Mouse (Mus musculus): Measurements from ENCODE around the gene Thap3. TPM values are rescaled to one million over a fixed set of nuclear protein-coding genes. Genes with fewer than 3 reads are reported as not detected.

The Thap3 gene
- polyA plus RNA-seq, 1 experiment, result 72.0 TPM

DNA sequence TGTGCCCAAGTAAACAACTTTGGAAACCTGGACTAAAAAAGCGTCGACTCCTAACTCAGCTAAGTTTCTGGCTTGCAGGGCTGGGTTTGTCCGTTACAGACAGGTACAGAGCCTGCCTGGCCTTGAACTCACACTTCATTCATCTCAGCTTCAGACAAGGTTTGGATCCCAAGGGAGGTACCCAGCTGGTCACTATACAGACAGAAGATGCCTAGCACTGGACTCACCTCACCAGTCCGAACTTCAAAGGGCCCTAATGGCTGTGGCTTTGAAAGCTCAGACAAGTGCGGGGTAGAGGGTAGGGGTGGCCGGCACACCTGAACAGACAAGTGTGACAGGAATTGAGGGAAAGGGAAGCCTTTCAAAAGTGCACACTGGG lies 302 bp upstream of the Thap3 start:
- Histone ChIP-seq H3K36me3 (ENCODE audit: control insufficient read depth, insufficient read depth, low read length) (peaks cover 9% of the 10 kb centered on the region; the same call in 1 of the 2 replicates), H3K27ac (ENCODE audit: control insufficient read depth, insufficient read depth, low read length) (no peak overlapping the region), H3K27me3 (ENCODE audit: control insufficient read depth, insufficient read depth, low read length) (no peaks in the 10 kb centered on the region), H3K4me3 (ENCODE audit: control insufficient read depth, insufficient read depth, low read length) (peak overlapping the region; percentile 90; the same call in 1 of the 2 replicates), H3K4me1 (replicated peaks; ENCODE audit: control insufficient read depth, insufficient read depth, low read length) (peaks cover 29% of the 10 kb centered on the region)
- DNase-seq, result no peak
- TF ChIP-seq CTCF (IDR thresholded peaks at IDR 0.05; ENCODE audit: borderline replicate concordance, control insufficient read depth, extremely low read depth, insufficient read depth, low read length, poor library complexity) (no peak), POLR2A (IDR thresholded peaks at IDR 0.05; ENCODE audit: control insufficient read depth, extremely low read depth, insufficient read depth, low read length, poor library complexity) (no peak)
- WGBS, result 51% methylated on average over 6 of the region's 6 CpGs

DNA sequence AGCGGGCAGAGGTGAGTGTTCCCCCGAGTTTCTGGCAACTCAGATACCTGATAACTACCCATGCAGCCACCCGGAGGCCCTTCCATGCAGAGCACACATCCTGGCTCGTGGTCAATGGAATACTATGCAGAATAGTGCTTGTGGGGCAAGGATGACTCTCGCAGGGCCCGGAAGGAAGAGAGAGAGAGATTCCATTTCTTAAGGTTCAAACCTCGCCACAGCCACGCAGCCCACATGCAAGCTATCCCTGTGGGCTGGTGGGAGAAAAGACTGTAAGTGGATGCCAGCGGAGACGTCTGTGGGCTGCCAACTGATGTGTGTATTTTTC lies 819 bp downstream of the Thap3 start:
- Histone ChIP-seq H3K4me3 (ENCODE audit: control insufficient read depth, insufficient read depth, low read length) (peak overlapping the region; percentile 90), H3K4me1 (replicated peaks; ENCODE audit: control insufficient read depth, insufficient read depth, low read length) (peaks cover 29% of the 10 kb centered on the region), H3K27me3 (ENCODE audit: control insufficient read depth, insufficient read depth, low read length) (no peaks in the 10 kb centered on the region), H3K36me3 (ENCODE audit: control insufficient read depth, insufficient read depth, low read length) (peaks cover 9% of the 10 kb centered on the region; the same call in 1 of the 2 replicates), H3K27ac (ENCODE audit: control insufficient read depth, insufficient read depth, low read length) (no peak overlapping the region)
- WGBS, result 22% methylated on average over 10 of the region's 10 CpGs
- no peak for TF ChIP-seq POLR2A (IDR thresholded peaks at IDR 0.05; ENCODE audit: control insufficient read depth, extremely low read depth, insufficient read depth, low read length, poor library complexity)
- no peak for TF ChIP-seq CTCF (IDR thresholded peaks at IDR 0.05; ENCODE audit: borderline replicate concordance, control insufficient read depth, extremely low read depth, insufficient read depth, low read length, poor library complexity)
- no peak for DNase-seq

DNA sequence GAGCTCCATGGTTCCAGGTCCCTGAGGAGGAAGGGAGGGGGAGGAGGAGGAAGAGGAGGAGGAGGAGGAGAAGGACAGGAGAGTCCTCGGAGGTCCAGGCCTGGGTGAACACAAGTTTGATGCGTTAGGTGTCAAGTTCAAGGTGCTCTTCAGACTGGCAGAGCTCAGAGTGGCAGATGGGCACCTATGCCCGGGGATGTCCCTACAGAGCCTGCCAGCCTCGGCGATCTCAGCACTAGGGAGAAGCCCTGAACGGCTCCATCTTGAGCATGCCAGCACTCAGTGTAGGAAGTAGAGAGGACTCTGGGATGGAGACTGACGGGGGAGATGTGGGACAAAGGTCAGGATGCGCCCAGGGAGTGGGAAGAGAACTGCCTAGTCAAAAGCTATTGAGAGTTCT lies 2.1 kb downstream of the Thap3 start:
- WGBS, result 87% methylated on average over 8 of the region's 8 CpGs
- peaks cover 29% of the 10 kb centered on the region for H3K4me1 ChIP-seq (replicated peaks; ENCODE audit: control insufficient read depth, insufficient read depth, low read length)
- peaks cover 8% of the 10 kb centered on the region; the same call in 1 of the 2 replicates for H3K36me3 ChIP-seq (ENCODE audit: control insufficient read depth, insufficient read depth, low read length)
- DNase-seq, result no peak
- no peak overlapping the region for H3K4me3 ChIP-seq (ENCODE audit: control insufficient read depth, insufficient read depth, low read length)
- H3K27me3 ChIP-seq (ENCODE audit: control insufficient read depth, insufficient read depth, low read length), result no peaks in the 10 kb centered on the region
- H3K27ac ChIP-seq (ENCODE audit: control insufficient read depth, insufficient read depth, low read length), result no peak overlapping the region
- TF ChIP-seq CTCF (IDR thresholded peaks at IDR 0.05; ENCODE audit: borderline replicate concordance, control insufficient read depth, extremely low read depth, insufficient read depth, low read length, poor library complexity) (no peak), POLR2A (IDR thresholded peaks at IDR 0.05; ENCODE audit: control insufficient read depth, extremely low read depth, insufficient read depth, low read length, poor library complexity) (no peak)

DNA sequence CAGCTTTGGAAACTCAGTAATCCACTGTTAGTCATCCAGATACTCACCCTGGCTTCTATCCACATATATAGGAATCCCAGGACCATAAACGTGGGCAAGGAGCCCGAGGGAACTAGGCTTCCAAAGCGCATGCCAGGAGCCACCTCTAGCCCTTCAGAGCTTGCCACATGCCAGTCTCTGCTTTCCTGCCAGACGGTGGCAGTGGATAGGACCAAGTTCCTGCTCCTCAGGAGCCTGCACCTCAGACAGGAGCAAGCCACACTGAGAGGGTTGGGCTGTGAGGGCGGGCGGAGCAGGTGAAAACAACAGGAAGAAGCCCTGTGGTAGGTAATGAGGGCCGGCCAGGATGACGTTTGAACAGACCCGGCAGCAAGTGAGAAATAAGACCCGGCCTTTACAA lies 2.9 kb downstream of the Thap3 start:
- DNase-seq, result no peak
- Histone ChIP-seq H3K4me3 (ENCODE audit: control insufficient read depth, insufficient read depth, low read length) (no peak overlapping the region), H3K27me3 (ENCODE audit: control insufficient read depth, insufficient read depth, low read length) (no peaks in the 10 kb centered on the region), H3K36me3 (ENCODE audit: control insufficient read depth, insufficient read depth, low read length) (peaks cover under 1% of the 10 kb centered on the region; the same call in 1 of the 2 replicates), H3K4me1 (replicated peaks; ENCODE audit: control insufficient read depth, insufficient read depth, low read length) (peaks cover 29% of the 10 kb centered on the region), H3K27ac (ENCODE audit: control insufficient read depth, insufficient read depth, low read length) (no peak overlapping the region)
- no peak for TF ChIP-seq CTCF (IDR thresholded peaks at IDR 0.05; ENCODE audit: borderline replicate concordance, control insufficient read depth, extremely low read depth, insufficient read depth, low read length, poor library complexity)
- no peak for TF ChIP-seq POLR2A (IDR thresholded peaks at IDR 0.05; ENCODE audit: control insufficient read depth, extremely low read depth, insufficient read depth, low read length, poor library complexity)
- 58% methylated on average over 10 of the region's 10 CpGs for WGBS

DNA sequence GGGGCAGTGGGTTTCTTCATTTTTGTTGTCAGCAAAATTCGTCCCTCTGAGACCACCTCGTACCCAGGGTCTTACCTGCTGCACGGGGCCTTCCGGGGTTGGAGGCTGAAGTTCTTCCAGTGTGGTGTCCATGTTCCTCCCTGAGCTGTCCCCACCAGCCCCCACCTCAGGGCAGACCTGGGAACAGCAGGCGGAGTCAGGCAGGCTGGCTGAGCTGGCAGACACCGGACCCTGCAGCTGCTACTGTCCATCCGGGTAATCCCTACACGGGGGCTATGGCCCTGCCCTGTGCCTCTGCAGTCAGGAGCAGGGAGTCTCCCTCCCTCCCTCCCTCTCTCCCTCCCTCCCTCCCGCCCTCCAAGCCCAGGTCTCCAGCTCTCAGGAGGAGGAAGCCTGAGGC lies 5.2 kb downstream of the Thap3 start:
- H3K27ac ChIP-seq (ENCODE audit: control insufficient read depth, insufficient read depth, low read length), result no peak overlapping the region
- no peak for DNase-seq
- TF ChIP-seq CTCF (IDR thresholded peaks at IDR 0.05; ENCODE audit: borderline replicate concordance, control insufficient read depth, extremely low read depth, insufficient read depth, low read length, poor library complexity), result no peak
- TF ChIP-seq POLR2A (IDR thresholded peaks at IDR 0.05; ENCODE audit: control insufficient read depth, extremely low read depth, insufficient read depth, low read length, poor library complexity), result no peak
- no peaks in the 10 kb centered on the region for H3K36me3 ChIP-seq (ENCODE audit: control insufficient read depth, insufficient read depth, low read length)
- peaks cover 24% of the 10 kb centered on the region for H3K4me1 ChIP-seq (replicated peaks; ENCODE audit: control insufficient read depth, insufficient read depth, low read length)
- no peaks in the 10 kb centered on the region for H3K27me3 ChIP-seq (ENCODE audit: control insufficient read depth, insufficient read depth, low read length)
- H3K4me3 ChIP-seq (ENCODE audit: control insufficient read depth, insufficient read depth, low read length), result no peak overlapping the region
- 82% methylated on average over 9 of the region's 9 CpGs for WGBS

DNA sequence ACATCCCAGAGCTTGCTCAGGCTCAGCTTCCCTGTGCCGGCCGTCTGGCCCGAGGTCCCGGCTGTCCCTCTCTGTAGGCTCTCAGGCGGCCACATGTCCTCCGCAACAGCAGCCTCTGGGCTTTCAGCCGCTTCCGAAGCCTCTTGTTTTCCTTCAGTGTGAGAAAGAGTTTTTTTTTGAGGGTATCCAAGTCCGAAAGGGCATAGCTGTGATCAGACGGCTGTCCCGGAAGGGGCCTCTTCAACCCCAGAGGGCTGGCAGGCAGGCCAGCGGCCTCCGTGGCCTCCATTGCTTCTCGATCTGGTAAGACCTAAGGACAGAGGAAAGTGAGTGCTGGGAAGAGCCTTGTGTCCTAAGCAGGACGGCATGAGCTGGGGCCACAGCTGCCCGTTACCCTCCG lies 5.8 kb downstream of the Thap3 start:
- 95% methylated on average over 17 of the region's 17 CpGs for WGBS
- Histone ChIP-seq H3K27me3 (ENCODE audit: control insufficient read depth, insufficient read depth, low read length) (no peaks in the 10 kb centered on the region), H3K4me3 (ENCODE audit: control insufficient read depth, insufficient read depth, low read length) (no peak overlapping the region), H3K36me3 (ENCODE audit: control insufficient read depth, insufficient read depth, low read length) (no peaks in the 10 kb centered on the region), H3K4me1 (replicated peaks; ENCODE audit: control insufficient read depth, insufficient read depth, low read length) (peaks cover 21% of the 10 kb centered on the region), H3K27ac (ENCODE audit: control insufficient read depth, insufficient read depth, low read length) (no peak overlapping the region)
- TF ChIP-seq POLR2A (IDR thresholded peaks at IDR 0.05; ENCODE audit: control insufficient read depth, extremely low read depth, insufficient read depth, low read length, poor library complexity), result no peak
- TF ChIP-seq CTCF (IDR thresholded peaks at IDR 0.05; ENCODE audit: borderline replicate concordance, control insufficient read depth, extremely low read depth, insufficient read depth, low read length, poor library complexity), result no peak
- no peak for DNase-seq

DNA sequence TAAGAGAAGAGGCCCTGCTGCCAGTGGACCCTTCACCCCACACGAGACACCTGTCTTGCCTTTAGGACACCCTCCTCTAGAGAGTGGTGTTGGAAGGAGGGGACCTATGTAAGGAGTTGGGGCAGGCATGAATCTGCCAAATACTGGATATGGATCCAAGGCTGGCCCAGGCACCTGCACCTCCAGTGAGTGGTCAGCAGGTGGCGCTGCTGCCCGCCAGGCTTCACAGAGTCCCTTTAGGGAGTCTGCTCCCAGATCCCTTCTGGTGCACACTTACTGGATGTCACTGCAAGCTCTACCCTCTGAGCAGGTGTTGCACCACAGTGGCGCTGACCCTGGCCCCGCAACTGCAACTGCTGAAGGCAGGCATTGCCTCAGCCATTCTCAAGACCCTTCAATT lies 7.4 kb downstream of the Thap3 start:
- Histone ChIP-seq H3K36me3 (ENCODE audit: control insufficient read depth, insufficient read depth, low read length) (no peaks in the 10 kb centered on the region), H3K27me3 (ENCODE audit: control insufficient read depth, insufficient read depth, low read length) (no peaks in the 10 kb centered on the region), H3K4me3 (ENCODE audit: control insufficient read depth, insufficient read depth, low read length) (no peak overlapping the region), H3K27ac (ENCODE audit: control insufficient read depth, insufficient read depth, low read length) (no peak overlapping the region), H3K4me1 (replicated peaks; ENCODE audit: control insufficient read depth, insufficient read depth, low read length) (peaks cover 11% of the 10 kb centered on the region)
- TF ChIP-seq CTCF (IDR thresholded peaks at IDR 0.05; ENCODE audit: borderline replicate concordance, control insufficient read depth, extremely low read depth, insufficient read depth, low read length, poor library complexity), result peak; percentile 98
- no peak for TF ChIP-seq POLR2A (IDR thresholded peaks at IDR 0.05; ENCODE audit: control insufficient read depth, extremely low read depth, insufficient read depth, low read length, poor library complexity)
- 26% methylated on average over 5 of the region's 5 CpGs for WGBS
- peak; percentile 78 for DNase-seq

Data from thymus, adult 2 months (tissue).